Mouse (Mus musculus) neural tube, embryonic 14.5 days (tissue): Measurements from ENCODE around the gene Txnrd2. TPM values are rescaled to one million over a fixed set of nuclear protein-coding genes. Genes with fewer than 3 reads are reported as not detected.

Experiments
- ATAC-seq: fragments of 200-750 bp; cut with Nextera tagmentation; 2 replicates; pipeline ENCODE4 v1.8.0; 2017; ENCODE audit warnings: low read depth, mild to moderate bottlenecking, moderate TSS enrichment, moderate library complexity
- H3K27ac ChIP-seq: fragments of 300-500 bp; sonication (generic); 2 replicates; pipeline ENCODE4 v1.5.1; 2014; ENCODE audit warnings: low read depth, mild to moderate bottlenecking, control low read depth, low read length, moderate library complexity, mixed read lengths
- H3K27me3 ChIP-seq: fragments of 300-500 bp; sonication (generic); 2 replicates; pipeline ENCODE4 v1.6.1; 2014; ENCODE audit warnings: low read length; ENCODE audit not compliant: control insufficient read depth, insufficient read depth
- H3K36me3 ChIP-seq: fragments of 300-500 bp; sonication (generic); 2 replicates; pipeline ENCODE4 v1.6.1; 2014; ENCODE audit warnings: low read length, mixed read lengths; ENCODE audit not compliant: control insufficient read depth, insufficient read depth
- H3K4me1 ChIP-seq: fragments of 300-500 bp; sonication (generic); 2 replicates; pipeline ENCODE4 v1.6.1; 2014; ENCODE audit warnings: low read length; ENCODE audit not compliant: control insufficient read depth, insufficient read depth
- H3K4me2 ChIP-seq: fragments of 300-500 bp; sonication (generic); 2 replicates; pipeline ENCODE4 v1.6.1; 2014; ENCODE audit warnings: mild to moderate bottlenecking, low read depth, low read length, control low read depth
- H3K4me3 ChIP-seq: fragments of 300-500 bp; sonication (generic); 2 replicates; pipeline ENCODE4 v1.5.1; 2014; ENCODE audit warnings: low read depth, low read length, control low read depth, mixed read lengths
- H3K9ac ChIP-seq: fragments of 300-500 bp; sonication (generic); replicated peaks from 2 replicates; pipeline ENCODE4 v1.6.1; 2014; ENCODE audit warnings: low read depth, mild to moderate bottlenecking, control low read depth, low read length, mixed read lengths
- H3K9me3 ChIP-seq: fragments of 300-500 bp; sonication (generic); 2 replicates; pipeline ENCODE4 v1.6.1; 2016; ENCODE audit warnings: low read length; ENCODE audit not compliant: control insufficient read depth
- WGBS: fragments of 180-500 bp; shearing (Covaris S2); extraction: QIAGEN DNeasy Blood & Tissue Kit; methylation state at CpG from one replicate; pipeline ENCODE4 v1.1.7; 2014; 5-methylcytosine and 5-hydroxymethylcytosine counted together
- polyA plus RNA-seq: library from polyadenylated mRNA; unstranded; fragments of >200 nt; fragmentation: Nextera tagmentation; extraction: Ambion mirVana; gene quantifications from 2 replicates; pipeline ENCODE4 v1.2.1, GENCODE M21; 2014

Txnrd2 gene
- polyA plus RNA-seq, 1 experiment from 2014 or later: 25.4 TPM

DNA sequence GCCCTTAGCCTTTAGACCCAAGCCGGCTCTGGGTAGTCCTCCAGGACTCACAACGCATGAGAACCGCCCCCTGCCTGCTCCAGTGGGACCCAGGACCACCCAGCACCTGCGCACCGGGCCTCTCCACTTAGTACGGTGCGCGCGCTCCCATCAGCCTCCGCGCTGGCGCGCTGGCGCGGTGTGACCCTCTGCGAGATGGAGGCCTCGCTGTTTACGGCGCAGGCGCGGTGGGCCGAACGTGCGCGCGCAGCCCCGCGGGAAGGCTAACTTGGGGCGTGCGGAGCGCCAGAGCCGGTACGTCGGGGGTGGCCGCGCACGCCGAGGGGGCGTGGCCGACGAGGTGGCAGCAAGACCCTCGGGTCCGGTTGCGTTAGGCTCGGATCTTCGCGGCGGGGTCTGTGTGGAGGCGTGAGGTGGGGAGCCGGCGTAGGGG is 72.4 kb downstream of the Txnrd2 start, which contains the start of the genes Gnb1l and Rtl10:
Gene Gnb1l (plus strand): TSS at position 156 of the 433 bp plus-strand sequence.
Gene Rtl10 (plus strand): TSS at position 344 of the 433 bp plus-strand sequence.
- Histone ChIP-seq H3K4me2 (peak within 1 kb of the TSS; percentile 80), H3K27ac (peak within 1 kb of the TSS; percentile 91), H3K27me3 (no peaks in the 10 kb centered on the region), H3K36me3 (peaks cover 5% of the 10 kb centered on the region; the same call in 1 of the 2 replicates), H3K9me3 (no peaks in the 10 kb centered on the region), H3K4me3 (peak within 1 kb of the TSS; percentile 63), H3K4me1 (peaks cover 16% of the 10 kb centered on the region), H3K9ac (peak within 1 kb of the TSS; percentile 86)
- peak; percentile 99 for ATAC-seq
- under 1% methylated on average over 51 of the region's 51 CpGs for WGBS

DNA sequence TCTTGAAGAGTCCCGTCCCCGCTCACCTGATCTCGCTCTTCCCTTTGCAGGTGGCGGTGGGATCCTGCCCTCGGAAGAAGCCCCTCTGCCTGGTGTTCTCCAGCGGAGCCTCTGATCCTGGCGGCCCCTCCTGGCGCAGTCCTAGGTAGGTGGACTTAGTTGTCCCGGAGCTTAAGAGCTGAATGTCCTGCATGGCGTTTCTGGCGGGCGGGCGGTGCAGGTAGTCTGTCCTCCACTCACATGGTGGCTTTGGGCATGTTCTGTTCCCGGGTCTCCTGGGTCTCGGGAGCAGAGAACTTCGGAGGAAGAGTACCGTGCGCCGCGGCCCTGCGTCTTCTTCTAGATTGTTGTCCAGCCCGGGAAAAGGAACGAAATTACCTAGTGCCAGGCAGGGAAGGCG is 72.8 kb downstream of the Txnrd2 start:
- no peak for ATAC-seq
- Histone ChIP-seq H3K27ac (no peak overlapping the region), H3K4me3 (peak overlapping the region; percentile 63), H3K36me3 (peaks cover 5% of the 10 kb centered on the region; the same call in 1 of the 2 replicates), H3K4me2 (peak overlapping the region; percentile 80), H3K4me1 (peaks cover 16% of the 10 kb centered on the region), H3K9me3 (no peaks in the 10 kb centered on the region), H3K9ac (peak overlapping the region; percentile 86), H3K27me3 (no peaks in the 10 kb centered on the region)
- WGBS: under 1% methylated on average over 24 of the region's 24 CpGs

DNA sequence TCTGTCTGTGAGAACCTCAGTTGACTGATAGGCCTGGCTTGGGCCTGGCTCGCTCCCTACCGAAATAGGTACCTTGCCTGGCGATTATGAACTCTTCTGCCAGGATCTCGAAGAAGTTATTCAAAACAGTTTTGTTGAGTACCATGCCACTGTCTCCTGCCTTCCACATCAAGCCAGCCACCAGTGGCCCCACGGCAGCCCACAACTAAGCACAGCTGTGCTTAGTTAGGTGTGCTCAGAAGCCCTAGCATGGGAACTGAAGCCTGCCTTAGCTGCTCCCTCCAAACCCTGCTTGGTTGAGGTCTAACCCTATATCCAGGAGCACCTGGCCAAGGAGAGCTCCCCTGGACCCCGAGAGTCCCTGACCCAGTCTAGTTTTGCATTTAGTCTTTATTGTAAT is 75.3 kb downstream of the Txnrd2 start:
- H3K4me3 ChIP-seq: no peak overlapping the region
- no peak overlapping the region for H3K27ac ChIP-seq
- H3K9ac ChIP-seq: no peak overlapping the region
- H3K36me3 ChIP-seq: peaks cover 5% of the 10 kb centered on the region; the same call in 1 of the 2 replicates
- H3K4me1 ChIP-seq: peaks cover 16% of the 10 kb centered on the region
- 97% methylated on average over 6 of the region's 6 CpGs for WGBS
- H3K4me2 ChIP-seq: no peak overlapping the region
- no peaks in the 10 kb centered on the region for H3K9me3 ChIP-seq
- ATAC-seq: no peak
- no peaks in the 10 kb centered on the region for H3K27me3 ChIP-seq

DNA sequence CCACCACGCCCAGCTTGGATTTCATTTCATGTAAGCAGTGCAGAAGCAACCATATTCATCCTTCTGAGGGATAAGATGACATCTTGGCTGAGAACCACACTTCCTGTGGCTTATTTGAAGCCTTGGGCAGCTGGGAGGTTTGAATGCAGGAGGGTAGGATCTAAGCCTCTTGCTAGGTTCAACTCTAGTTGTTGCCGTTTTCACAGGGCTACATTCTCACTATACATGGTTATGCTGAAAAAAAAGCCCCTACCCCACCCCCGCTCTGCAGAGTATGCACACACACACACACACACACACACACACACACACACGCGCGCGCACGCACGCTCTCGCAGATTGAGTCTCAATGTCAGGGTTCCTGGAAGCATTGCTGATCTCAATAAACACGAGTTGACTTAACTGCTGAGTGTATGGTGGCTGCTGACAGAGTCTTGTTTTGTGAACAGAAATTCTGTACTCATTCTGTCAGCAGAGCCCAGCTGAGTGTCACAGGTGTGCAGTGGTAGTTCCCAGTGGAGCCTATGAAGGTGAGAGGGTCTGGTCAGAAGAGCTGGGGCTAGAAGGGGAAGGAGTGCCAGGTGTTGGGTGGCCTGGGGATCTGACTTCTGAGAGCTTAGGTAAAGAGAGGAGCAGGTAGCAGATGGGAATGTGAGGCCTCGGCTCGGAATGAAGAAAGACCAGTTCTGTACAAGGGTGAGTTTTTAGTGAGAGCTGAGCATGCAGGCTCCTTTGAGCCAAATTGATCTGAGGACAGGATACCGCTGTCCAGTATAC is 77.6 kb downstream of the Txnrd2 start:
- no peak overlapping the region for H3K4me3 ChIP-seq
- 97% methylated on average over 14 of the region's 14 CpGs for WGBS

DNA sequence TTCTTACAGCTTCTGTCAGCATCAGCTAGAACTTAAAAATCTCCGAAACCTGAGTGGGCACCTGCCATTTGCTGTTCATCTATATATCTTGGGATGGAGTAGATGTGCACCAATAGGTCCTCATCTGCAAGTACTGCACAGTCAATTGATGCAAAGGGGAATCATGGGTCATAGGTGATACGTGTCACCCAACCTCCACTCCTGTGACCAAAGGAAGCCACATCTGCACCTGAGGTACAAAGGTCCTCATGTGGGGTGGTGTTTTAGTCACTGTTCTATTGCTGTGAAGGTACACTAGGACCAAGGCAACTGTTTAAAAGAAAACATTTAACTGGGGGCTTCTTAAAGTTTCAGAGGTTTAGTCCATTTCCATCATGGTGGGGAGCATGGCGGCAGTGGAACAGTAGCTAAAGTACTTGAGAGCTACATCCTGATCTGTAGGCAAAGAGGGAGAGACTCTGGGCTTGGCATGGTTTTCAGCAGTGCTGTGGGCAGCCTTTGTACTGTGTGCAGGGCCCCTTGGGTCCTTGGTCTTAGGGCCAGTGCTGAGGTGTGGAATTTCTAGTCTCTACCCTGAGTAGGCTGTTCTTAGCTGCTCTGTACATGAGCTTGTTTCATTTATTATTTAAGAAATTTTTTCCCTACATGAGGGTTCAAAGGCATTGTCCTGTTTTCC is 80.5 kb downstream of the Txnrd2 start:
- Histone ChIP-seq H3K4me3 (no peak overlapping the region), H3K4me2 (no peak overlapping the region), H3K9ac (no peak overlapping the region), H3K27me3 (no peaks in the 10 kb centered on the region), H3K27ac (no peak overlapping the region), H3K4me1 (no peaks in the 10 kb centered on the region), H3K36me3 (0 out of 2 replicates have a peak, but pooled peaks cover 5% of the 10 kb centered on the region), H3K9me3 (no peaks in the 10 kb centered on the region)
- WGBS: 94% methylated on average over 3 of the region's 3 CpGs
- no peak for ATAC-seq

More for the DNA sequence above, 77.6 kb downstream of the Txnrd2 start:
- Histone ChIP-seq H3K9ac (no peak overlapping the region), H3K36me3 (peaks cover 5% of the 10 kb centered on the region; the same call in 1 of the 2 replicates), H3K4me2 (no peak overlapping the region), H3K4me1 (peaks cover 12% of the 10 kb centered on the region), H3K27me3 (no peaks in the 10 kb centered on the region), H3K27ac (no peak overlapping the region), H3K9me3 (no peaks in the 10 kb centered on the region)
- no peak for ATAC-seq

DNA sequence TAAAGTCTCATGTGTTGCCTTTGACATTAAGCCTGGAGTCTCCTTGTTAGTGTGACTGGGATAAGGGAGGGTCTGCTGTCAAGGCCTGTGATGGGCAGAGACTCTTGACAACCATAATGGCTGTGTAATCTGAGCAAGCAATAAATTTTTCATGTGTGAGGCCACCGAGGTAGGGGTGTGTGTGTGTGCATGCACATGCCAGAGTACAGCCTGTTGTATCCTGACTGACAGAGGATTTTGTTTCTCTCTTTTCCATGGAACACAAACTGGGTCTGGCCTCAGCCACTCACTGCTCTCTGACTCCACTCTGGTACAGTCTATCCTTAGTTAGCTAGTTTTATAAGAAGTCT is 81.0 kb downstream of the Txnrd2 start:
- 0 out of 2 replicates have a peak, but pooled peaks cover 3% of the 10 kb centered on the region for H3K36me3 ChIP-seq
- no peak for ATAC-seq
- H3K9me3 ChIP-seq: no peaks in the 10 kb centered on the region
- H3K27me3 ChIP-seq: no peaks in the 10 kb centered on the region
- H3K27ac ChIP-seq: no peak overlapping the region
- H3K4me1 ChIP-seq: no peaks in the 10 kb centered on the region
- no peak overlapping the region for H3K4me3 ChIP-seq
- H3K9ac ChIP-seq: no peak overlapping the region
- 52% methylated on average over 1 of the region's 1 CpGs for WGBS
- no peak overlapping the region for H3K4me2 ChIP-seq

DNA sequence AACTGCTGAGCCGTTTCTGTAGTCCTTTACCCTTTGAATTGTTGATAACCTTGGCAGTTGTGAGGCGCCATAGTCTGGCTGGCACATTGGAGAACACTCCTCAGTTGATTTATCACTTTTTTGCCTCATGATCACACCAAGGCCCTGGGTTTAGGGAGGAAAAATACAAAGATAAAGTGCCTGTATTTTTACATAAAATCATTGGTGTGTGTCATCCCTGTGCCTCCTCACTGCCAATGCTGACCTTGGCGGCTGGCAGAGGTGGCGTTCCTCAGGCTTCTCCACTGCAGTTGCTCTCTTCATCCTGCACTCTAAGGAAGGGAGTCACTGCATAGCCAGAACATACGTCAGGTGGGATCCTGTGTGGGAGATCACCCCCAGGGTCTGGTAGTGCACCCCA is 85.6 kb downstream of the Txnrd2 start:
- Histone ChIP-seq H3K36me3 (no peaks in the 10 kb centered on the region), H3K9me3 (no peaks in the 10 kb centered on the region), H3K27me3 (no peaks in the 10 kb centered on the region), H3K4me2 (no peak overlapping the region), H3K4me1 (no peaks in the 10 kb centered on the region), H3K27ac (no peak overlapping the region), H3K4me3 (no peak overlapping the region), H3K9ac (no peak overlapping the region)
- WGBS: 84% methylated on average over 5 of the region's 5 CpGs
- no peak for ATAC-seq

DNA sequence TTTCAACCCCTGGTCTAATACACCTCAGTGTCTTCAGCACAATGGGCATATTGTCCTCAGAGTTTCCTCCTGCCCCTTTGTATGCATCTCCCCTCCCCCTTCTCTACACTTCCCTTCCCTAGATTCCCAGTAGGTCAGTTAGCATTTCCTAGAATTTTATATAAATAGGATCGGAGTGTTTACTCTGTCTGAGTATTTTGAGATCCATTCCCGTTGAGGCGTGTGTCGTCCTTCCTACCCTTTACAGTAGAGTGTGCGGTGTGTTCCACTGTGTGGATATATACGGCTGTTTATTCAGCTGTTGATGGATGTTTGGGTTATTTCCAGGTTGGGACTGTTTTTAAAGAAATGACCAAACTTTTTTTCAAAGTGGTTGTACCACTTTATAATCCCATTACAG is 87.3 kb downstream of the Txnrd2 start:
- H3K4me2 ChIP-seq: no peak overlapping the region
- H3K27ac ChIP-seq: no peak overlapping the region
- H3K4me3 ChIP-seq: no peak overlapping the region
- no peaks in the 10 kb centered on the region for H3K9me3 ChIP-seq
- no peaks in the 10 kb centered on the region for H3K36me3 ChIP-seq
- no peak for ATAC-seq
- no peaks in the 10 kb centered on the region for H3K27me3 ChIP-seq
- no peaks in the 10 kb centered on the region for H3K4me1 ChIP-seq
- no peak overlapping the region for H3K9ac ChIP-seq
- 82% methylated on average over 6 of the region's 6 CpGs for WGBS

DNA sequence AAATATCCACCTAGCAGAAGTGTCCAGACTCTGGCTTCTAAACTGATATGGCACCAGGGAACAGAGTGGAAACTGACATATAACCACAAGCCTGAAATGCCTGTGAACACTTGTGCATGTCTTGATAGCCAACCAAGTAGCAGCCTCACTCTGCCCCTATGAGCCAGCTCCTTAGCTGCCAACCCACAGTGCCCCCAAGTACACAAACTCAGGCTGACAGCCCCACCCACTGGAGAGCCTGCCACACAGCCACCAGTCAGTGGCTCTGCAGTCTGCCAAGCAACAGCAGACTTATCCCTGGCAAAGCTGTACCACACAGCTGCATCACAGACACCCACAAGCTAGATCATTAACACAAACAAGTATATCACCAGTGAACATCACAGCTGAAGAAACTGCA is 91.9 kb downstream of the Txnrd2 start:
- Histone ChIP-seq H3K27ac (no peak overlapping the region), H3K36me3 (no peaks in the 10 kb centered on the region), H3K9me3 (no peaks in the 10 kb centered on the region), H3K27me3 (no peaks in the 10 kb centered on the region), H3K4me1 (no peaks in the 10 kb centered on the region), H3K9ac (no peak overlapping the region), H3K4me3 (no peak overlapping the region), H3K4me2 (no peak overlapping the region)
- no peak for ATAC-seq
